Mouse (Mus musculus) adrenal gland, postnatal 36 days (tissue): ENCODE results near the gene Adh4. TPM values are rescaled to one million over a fixed set of nuclear protein-coding genes. Genes with fewer than 3 reads are reported as not detected.
"Not testable (repeated sequence)": the region's sequence is repeated elsewhere in the genome, so short reads cannot be mapped to it uniquely, and the experiment has no call there.

Experiments used
- DNase-seq, 2 experiments: peaks; one replicate each; pipeline ENCODE4 v3.0.0; 2021; ENCODE audit warnings: mixed read lengths in 1 of 2
- long read RNA-seq, 2 experiments: library from polyadenylated mRNA; stranded (forward); transcript quantifications; one replicate each; pipeline ENCODE4 v2.0.0; 2021; ENCODE audit warnings: borderline sequencing depth in 2 of 2
- total RNA-seq, 2 experiments: library from RNA; stranded (reverse); gene quantifications; 2 replicates each; pipeline ENCODE4 v1.2.3; 2021

Adh4 gene
- total RNA-seq, result under 1 TPM; 0.43 to 0.83 TPM
- long read RNA-seq, experiment 1, partial matches to known transcripts, result 0 of 1 reads
- long read RNA-seq, experiment 1, other reads (novel, unspliced or antisense), result 0 of 1 reads
- long read RNA-seq, experiment 2, partial matches to known transcripts, result 0 of 1 reads
- long read RNA-seq, experiment 2, other reads (novel, unspliced or antisense), result 1 of 1 reads

DNA sequence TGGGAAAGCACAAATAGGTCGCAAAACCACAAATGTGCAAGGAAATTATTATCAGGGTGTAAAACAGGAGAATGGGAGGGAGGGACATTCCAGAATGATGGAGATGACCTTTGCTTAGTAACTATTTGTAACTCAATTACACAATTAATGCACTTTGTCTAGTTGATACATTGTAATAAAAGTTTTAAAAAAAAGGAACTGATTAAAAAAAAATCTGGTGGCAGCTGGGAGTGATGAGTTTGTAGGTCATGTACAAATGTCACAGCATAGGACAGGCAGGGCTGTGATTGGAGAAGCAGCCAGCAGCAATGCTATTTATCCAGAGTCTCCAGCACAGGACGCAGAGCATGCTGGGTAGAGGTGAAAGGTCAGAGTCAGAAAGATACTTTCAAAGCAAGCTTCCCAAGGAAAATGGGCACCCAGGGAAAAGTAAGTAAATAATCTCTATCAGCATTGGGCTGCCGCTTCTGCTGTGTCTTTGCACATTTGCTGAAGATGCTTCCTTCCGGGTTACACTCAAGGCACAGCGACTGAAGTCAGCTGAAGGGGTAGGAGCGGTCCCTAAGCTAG, at the start of gene Adh4:
Adh4 (plus strand) TSS at position 346 of the 570 bp plus-strand sequence.
- peak in 1 of 2 experiments; percentile 21 for DNase-seq

- DNase-seq, result no peak
Measured at GRCm38 (mm10) chr3:138366181-138366580, 49.1 kb upstream of the Adh4 start.

DNA sequence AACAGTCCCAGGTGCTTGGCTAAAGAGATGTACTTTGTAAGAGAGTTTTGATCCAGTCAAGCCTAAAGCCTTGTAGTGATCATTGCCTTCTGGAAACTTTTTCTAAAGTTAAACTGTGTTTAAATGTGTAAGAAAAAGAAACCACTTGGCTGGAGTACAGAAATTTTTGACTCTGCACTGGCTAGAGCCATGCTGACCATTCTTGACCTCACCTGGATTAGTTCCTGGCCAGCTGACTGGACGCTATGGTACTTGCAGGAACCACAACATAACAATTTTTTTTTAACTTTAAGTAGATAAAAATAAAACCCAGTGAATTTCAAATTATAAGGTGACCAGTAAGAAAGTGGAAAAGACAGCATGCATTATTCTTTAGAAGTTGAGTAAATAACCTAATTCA, 45.7 kb upstream of the Adh4 start:
- no peak for DNase-seq

- DNase-seq, result not testable (repeated sequence)
Measured at GRCm38 (mm10) chr3:138370289-138370688, 45.0 kb upstream of the Adh4 start.

GRCm38 (mm10) chr3:138373920-138374319, 41.3 kb upstream of the Adh4 start:
- peak in 1 of 2 experiments; percentile 38 for DNase-seq

GRCm38 (mm10) chr3:138375148-138375547, 40.1 kb upstream of the Adh4 start:
- DNase-seq, result peak in 1 of 2 experiments; percentile 12

GRCm38 (mm10) chr3:138381133-138381532, 34.1 kb upstream of the Adh4 start:
- DNase-seq, result peak; percentile 13 to 14

- DNase-seq, result no peak
Measured at GRCm38 (mm10) chr3:138387155-138387554, 28.1 kb upstream of the Adh4 start.

GRCm38 (mm10) chr3:138404872-138405271, 10.4 kb upstream of the Adh4 start:
- no peak for DNase-seq

DNA sequence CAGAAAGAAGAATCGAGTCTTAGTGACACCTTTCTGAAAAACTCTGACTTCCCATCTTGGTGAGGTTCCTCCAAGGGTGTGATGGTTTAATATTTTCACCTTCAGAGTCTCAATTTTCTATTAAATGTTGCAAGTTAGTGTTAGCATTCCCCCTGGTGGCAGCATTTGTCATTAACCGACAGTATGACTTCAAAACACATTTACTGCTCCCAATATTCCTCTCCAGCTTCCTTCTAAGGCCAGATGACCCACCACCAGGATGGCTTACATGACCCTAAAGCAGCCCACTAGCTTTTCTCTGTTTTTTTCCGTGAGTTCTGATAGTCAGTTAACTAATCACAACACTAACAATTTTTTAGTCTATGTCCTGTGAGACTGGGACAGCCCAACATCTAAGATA, 9.9 kb upstream of the Adh4 start:
- peak; percentile 43 to 65 for DNase-seq

DNA sequence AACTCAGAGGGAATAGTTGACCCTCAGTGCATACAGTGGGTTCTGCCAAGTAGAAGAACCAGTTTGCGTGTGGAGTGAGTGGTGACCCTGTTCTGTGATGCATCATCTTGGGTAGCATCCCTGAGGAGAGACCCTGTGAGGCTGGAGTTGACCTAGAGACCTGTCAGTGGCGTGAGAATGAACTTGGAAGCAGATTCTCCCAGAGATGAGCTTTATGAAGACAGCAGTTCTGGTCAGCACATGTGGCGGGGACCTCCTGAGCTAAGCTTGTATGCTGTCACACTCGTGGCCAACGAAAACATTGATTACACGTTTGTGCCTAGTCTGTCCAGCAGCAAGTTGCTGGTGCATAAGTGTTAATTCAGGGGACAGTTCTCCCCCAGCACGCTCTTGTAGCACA, 9.4 kb upstream of the Adh4 start:
- DNase-seq, result no peak

GRCm38 (mm10) chr3:138407920-138408319, 7.3 kb upstream of the Adh4 start:
- peak; percentile 15 to 35 for DNase-seq

GRCm38 (mm10) chr3:138409585-138409984, 5.7 kb upstream of the Adh4 start:
- DNase-seq, result no peak

GRCm38 (mm10) chr3:138410211-138410610, 5.1 kb upstream of the Adh4 start:
- no peak for DNase-seq

DNA sequence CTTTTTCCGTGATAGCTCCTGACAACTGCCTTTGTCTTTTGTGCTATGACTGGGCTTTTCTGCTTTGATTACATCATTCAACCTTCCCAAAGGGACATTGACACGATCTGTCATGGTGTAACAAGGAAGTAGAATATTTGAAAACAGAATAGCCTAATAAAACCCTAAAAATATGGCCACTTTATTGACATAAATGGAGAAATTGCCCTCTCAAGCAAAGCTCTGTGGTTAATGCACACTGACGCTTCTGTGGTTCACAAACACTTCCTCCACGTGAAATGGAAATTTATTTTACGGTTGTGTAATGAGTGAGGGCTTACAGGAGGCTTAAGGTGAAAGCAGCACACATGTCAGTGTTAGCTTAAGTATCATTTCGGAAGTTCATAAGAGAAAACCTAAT, 4.1 kb downstream of the Adh4 start:
- no peak for DNase-seq

- no peak for DNase-seq
Measured at GRCm38 (mm10) chr3:138420385-138420784, 5.1 kb downstream of the Adh4 start.

- no peak for DNase-seq
Measured at GRCm38 (mm10) chr3:138423664-138424063, 8.4 kb downstream of the Adh4 start.

DNA sequence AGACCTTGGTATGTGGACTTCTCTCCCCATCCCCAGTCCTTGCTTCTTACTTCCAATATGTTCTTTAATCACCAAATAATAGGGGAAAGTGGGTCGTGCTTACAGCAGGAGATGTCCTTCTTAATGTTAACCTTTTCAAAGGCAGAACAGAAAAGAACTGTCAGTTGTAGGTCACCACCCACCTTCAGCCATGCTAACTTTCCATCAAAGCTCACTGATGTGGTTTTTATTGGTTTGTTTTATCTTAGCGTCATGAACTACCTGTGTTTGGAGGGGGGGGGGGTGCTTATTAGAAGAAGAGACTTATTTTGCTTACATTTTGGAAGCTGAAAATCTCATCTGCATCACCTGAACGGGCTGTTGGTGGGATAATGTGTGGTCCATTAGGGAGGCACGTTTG, 9.0 kb downstream of the Adh4 start:
- no peak for DNase-seq

DNA sequence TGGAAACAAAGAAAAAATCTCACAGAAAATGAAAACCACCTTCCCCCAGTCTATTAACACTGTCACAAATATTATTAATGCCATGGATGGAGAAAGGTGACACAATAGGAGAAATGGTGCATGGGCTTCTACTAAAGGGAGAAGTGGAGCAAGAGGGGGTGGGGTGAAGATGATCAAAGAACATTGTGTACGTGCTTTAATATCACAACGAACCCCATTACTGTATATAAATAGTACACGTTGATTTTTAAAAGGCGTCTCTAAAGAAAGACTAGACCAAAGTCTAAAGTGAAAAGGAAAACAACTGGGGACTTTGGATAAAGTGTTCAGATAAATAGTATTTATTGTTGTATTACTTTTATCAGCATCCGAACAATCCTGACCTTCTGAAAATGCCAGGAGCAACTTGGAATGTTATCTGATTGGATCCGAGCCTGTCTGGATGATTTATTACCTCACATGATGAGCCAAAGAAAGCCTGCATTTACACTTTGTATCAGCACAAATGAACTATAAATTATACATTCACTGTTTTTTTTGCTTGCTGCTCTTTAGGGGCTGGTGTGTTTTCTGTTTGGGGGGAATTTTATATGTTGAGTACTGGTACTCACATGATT, 15.2 kb downstream of the Adh4 start:
- DNase-seq, result no peak

DNA sequence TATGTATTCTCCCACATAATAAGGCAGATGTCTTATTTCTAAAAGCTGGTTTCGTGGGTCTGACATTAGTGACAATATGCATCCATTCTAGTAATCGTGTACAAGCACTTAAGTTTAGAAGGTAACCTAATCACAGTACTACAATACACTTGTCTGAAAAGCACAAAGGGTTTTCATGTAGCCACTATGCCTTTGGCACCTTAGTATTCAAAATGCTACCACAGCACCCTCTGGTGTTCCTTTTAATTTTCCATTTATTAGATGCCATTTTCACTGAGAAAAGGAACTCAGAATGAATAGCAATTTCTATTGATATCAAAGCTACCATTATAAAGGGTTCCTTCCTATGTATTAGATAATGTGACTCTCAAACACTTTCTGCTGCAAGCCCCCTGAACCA, 16.6 kb downstream of the Adh4 start:
- DNase-seq, result no peak

DNA sequence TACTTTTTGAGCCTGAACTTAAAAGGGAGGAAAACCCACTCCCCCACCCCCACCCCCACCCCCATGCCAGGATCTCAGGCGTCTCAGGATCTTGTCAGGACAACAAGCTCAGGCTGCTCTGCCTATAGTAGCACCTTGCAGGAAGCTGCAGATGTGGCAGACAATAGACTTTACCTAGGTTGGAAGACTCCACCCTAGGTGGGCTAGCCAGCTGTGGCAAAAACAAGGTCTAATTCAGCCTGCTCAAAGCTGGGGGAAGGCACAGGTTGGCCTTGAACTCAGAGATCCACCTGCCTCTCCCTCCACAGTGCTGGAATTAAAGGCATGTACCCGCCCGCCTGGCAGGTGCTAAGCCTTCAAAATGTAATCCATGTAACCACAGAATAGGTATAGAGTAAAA, 23.4 kb downstream of the Adh4 start:
- no peak for DNase-seq

DNA sequence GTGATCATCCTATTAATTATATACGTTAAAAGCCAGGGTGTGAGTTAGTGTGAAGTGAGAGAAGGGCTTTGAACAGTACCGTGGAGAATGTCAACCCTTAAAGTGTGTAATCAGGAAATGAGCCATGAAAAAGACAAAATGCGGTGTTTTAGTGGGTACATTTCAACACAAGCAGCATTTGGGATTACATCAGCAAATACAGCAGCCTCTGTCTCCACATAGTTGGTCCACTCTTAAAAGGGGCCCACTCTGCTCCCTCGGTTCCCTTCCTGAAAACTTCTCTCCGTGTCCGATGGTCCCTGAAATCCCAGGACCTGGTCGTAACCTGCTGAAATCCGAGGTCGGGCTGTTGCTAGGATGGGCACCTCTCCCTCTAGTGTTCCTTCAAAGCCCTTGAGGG, 26.9 kb downstream of the Adh4 start:
- no peak for DNase-seq

DNA sequence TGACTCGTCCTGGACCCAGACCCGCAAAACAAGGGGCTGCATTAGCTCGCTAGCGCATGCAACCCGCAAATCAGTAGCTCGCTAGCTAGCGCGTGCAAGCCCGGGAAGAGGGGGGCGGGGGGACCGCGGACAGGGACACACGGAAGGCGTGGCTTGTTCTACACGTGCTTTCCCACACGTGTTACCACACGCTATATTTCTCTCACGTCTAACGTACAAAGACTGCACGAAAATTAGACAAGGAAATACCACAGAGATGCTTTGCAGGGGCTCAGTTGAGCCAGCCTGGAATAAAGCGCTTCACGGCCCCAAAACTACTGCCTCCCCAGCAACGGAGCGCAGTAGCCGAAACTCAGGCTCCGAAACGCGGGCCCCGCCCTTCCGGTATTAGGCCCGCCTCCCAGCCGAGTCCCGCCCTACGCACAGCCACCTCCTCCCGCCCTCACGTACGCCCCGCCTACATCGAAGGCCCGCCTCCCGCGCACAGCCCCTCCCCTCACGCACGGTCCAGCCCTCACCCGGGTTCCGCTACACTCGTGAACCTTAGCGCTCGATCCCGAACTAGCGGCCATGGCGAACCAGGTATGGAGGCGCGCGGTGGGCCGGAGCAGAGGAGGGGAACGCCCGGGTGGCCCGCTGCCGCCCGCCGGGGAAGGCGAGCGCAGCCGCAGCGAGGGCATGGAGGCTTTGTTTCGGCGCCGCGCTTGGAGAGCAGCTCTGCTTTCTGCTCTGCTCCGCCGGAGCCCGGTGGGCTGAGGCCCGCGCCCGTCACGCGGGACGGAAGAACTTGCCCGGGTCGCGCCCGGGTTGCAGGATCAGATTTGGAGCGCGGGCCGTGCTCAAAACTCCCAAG, 27.6 kb downstream of the Adh4 start, which contains the start of gene Adh5:
Adh5 (plus strand) TSS at position 482 of the 853 bp plus-strand sequence.
- peak; percentile 94 to 95 for DNase-seq
